Mouse (Mus musculus) liver, embryonic 16.5 days (tissue): ENCODE data around the gene Gm6096. TPM values are rescaled to one million over a fixed set of nuclear protein-coding genes. Genes with fewer than 3 reads are reported as not detected.

Experiments used
- ATAC-seq: fragments of 200-750 bp; cut with Nextera tagmentation; 2 replicates; pipeline ENCODE4 v1.8.0; 2017; ENCODE audit warnings: low read depth, mild to moderate bottlenecking, moderate number of reproducible peaks, moderate library complexity
- H3K27ac ChIP-seq: fragments of 300-500 bp; sonication (generic); 2 replicates; pipeline ENCODE4 v1.5.1; 2014; ENCODE audit warnings: mild to moderate bottlenecking, low read length
- H3K27me3 ChIP-seq: fragments of 300-500 bp; sonication (generic); 2 replicates; pipeline ENCODE4 v1.6.1; 2014; ENCODE audit warnings: low read depth, low read length, mixed read lengths; ENCODE audit not compliant: control insufficient read depth, insufficient read depth
- H3K36me3 ChIP-seq: fragments of 300-500 bp; sonication (generic); 2 replicates; pipeline ENCODE4 v1.6.1; 2014; ENCODE audit warnings: mild to moderate bottlenecking; ENCODE audit not compliant: control insufficient read depth, insufficient read depth
- H3K4me1 ChIP-seq: fragments of 300-500 bp; sonication (generic); 2 replicates; pipeline ENCODE4 v1.6.1; 2014; ENCODE audit warnings: low read depth, low read length, mixed read lengths; ENCODE audit not compliant: control insufficient read depth
- H3K4me2 ChIP-seq: fragments of 300-500 bp; sonication (generic); 2 replicates; pipeline ENCODE4 v1.6.1; 2014; ENCODE audit warnings: low read depth, low read length, mixed read lengths
- H3K4me3 ChIP-seq: fragments of 300-500 bp; sonication (generic); 2 replicates; pipeline ENCODE4 v1.5.1; 2014; ENCODE audit warnings: low read depth, mild to moderate bottlenecking, low read length
- H3K9ac ChIP-seq: fragments of 300-500 bp; sonication (generic); 2 replicates; pipeline ENCODE4 v1.6.1; 2014; ENCODE audit warnings: low read depth, low read length
- H3K9me3 ChIP-seq: fragments of 300-500 bp; sonication (generic); replicated peaks from 2 replicates; pipeline ENCODE4 v1.6.1; 2016; ENCODE audit warnings: low read length; ENCODE audit not compliant: control insufficient read depth
- WGBS: fragments of 180-500 bp; shearing (Covaris S2); extraction: QIAGEN DNeasy Blood & Tissue Kit; methylation state at CpG from one replicate; pipeline ENCODE4 v1.1.7; 2014; ENCODE audit not compliant: insufficient replicate concordance; 5-methylcytosine and 5-hydroxymethylcytosine counted together
- polyA plus RNA-seq: library from polyadenylated mRNA; unstranded; fragments of >200 nt; fragmentation: Nextera tagmentation; extraction: Ambion mirVana; gene quantifications from 2 replicates; pipeline ENCODE4 v1.2.1, GENCODE M21; 2015

Gm6096 gene
- polyA plus RNA-seq, 1 experiment from 2014 or later: 0.24 TPM

GRCm38 (mm10) chr7:34221594-34222250 lies 29.1 kb upstream of the Gm6096 start:
- Histone ChIP-seq H3K4me3 (no peak overlapping the region), H3K9ac (no peak overlapping the region), H3K4me2 (no peak overlapping the region), H3K27ac (no peak overlapping the region), H3K27me3 (no peaks in the 10 kb centered on the region), H3K36me3 (peaks cover 29% of the 10 kb centered on the region), H3K9me3 (no peaks in the 10 kb centered on the region), H3K4me1 (peaks cover 12% of the 10 kb centered on the region)
- 71% methylated on average over 9 of the region's 9 CpGs for WGBS
- ATAC-seq: no peak

GRCm38 (mm10) chr7:34222340-34222739 lies 28.5 kb upstream of the Gm6096 start:
- H3K27me3 ChIP-seq: no peaks in the 10 kb centered on the region
- WGBS: 84% methylated on average over 10 of the region's 10 CpGs
- H3K4me1 ChIP-seq: peaks cover 17% of the 10 kb centered on the region
- no peak overlapping the region for H3K4me2 ChIP-seq
- no peaks in the 10 kb centered on the region for H3K9me3 ChIP-seq
- no peak overlapping the region for H3K4me3 ChIP-seq
- peaks cover 35% of the 10 kb centered on the region for H3K36me3 ChIP-seq
- ATAC-seq: no peak
- H3K27ac ChIP-seq: no peak overlapping the region
- no peak overlapping the region for H3K9ac ChIP-seq

- no peak for ATAC-seq
- 81% methylated on average over 6 of the region's 6 CpGs for WGBS
Observed at GRCm38 (mm10) chr7:34224308-34224707, 26.5 kb upstream of the Gm6096 start.

GRCm38 (mm10) chr7:34226086-34226485 lies 24.8 kb upstream of the Gm6096 start:
- Histone ChIP-seq H3K27me3 (no peaks in the 10 kb centered on the region), H3K4me1 (peaks cover 42% of the 10 kb centered on the region), H3K36me3 (peaks cover 26% of the 10 kb centered on the region), H3K27ac (peak overlapping the region; percentile 69), H3K4me3 (peak overlapping the region; percentile 16; the same call in 1 of the 2 replicates), H3K4me2 (peak overlapping the region; percentile 21; the same call in 1 of the 2 replicates), H3K9ac (no peak overlapping the region; the same call in 1 of the 2 replicates), H3K9me3 (no peaks in the 10 kb centered on the region)
- 48% methylated on average over 8 of the region's 8 CpGs for WGBS
- ATAC-seq: peak; percentile 65

More at GRCm38 (mm10) chr7:34224308-34224707, 26.5 kb upstream of the Gm6096 start:
- Histone ChIP-seq H3K4me3 (no peak overlapping the region), H3K9ac (no peak overlapping the region), H3K27me3 (no peaks in the 10 kb centered on the region), H3K36me3 (peaks cover 29% of the 10 kb centered on the region), H3K9me3 (no peaks in the 10 kb centered on the region), H3K27ac (no peak overlapping the region), H3K4me2 (no peak overlapping the region), H3K4me1 (peaks cover 34% of the 10 kb centered on the region)

GRCm38 (mm10) chr7:34226846-34227245 lies 24.0 kb upstream of the Gm6096 start:
- Histone ChIP-seq H3K36me3 (peaks cover 26% of the 10 kb centered on the region), H3K4me3 (peak overlapping the region; percentile 79; the same call in 1 of the 2 replicates), H3K4me2 (peak overlapping the region; percentile 98; the same call in 1 of the 2 replicates)

GRCm38 (mm10) chr7:34228641-34229040 lies 22.2 kb upstream of the Gm6096 start:
- no peak for ATAC-seq
- no peak overlapping the region for H3K27ac ChIP-seq
- H3K27me3 ChIP-seq: no peaks in the 10 kb centered on the region
- peaks cover 56% of the 10 kb centered on the region for H3K4me1 ChIP-seq
- H3K4me2 ChIP-seq: peak overlapping the region; percentile 98
- peaks cover 14% of the 10 kb centered on the region for H3K36me3 ChIP-seq
- H3K9ac ChIP-seq: peak overlapping the region; percentile 18; the same call in 1 of the 2 replicates
- H3K9me3 ChIP-seq: no peaks in the 10 kb centered on the region
- peak overlapping the region; percentile 79 for H3K4me3 ChIP-seq
- WGBS: 10% methylated on average over 8 of the region's 9 CpGs

More at GRCm38 (mm10) chr7:34226846-34227245, 24.0 kb upstream of the Gm6096 start:
- Histone ChIP-seq H3K9me3 (no peaks in the 10 kb centered on the region), H3K27me3 (no peaks in the 10 kb centered on the region), H3K27ac (peak overlapping the region; percentile 69), H3K9ac (no peak overlapping the region), H3K4me1 (peaks cover 42% of the 10 kb centered on the region)
- 83% methylated on average over 12 of the region's 12 CpGs for WGBS
- ATAC-seq: no peak

GRCm38 (mm10) chr7:34229153-34229552 lies 21.7 kb upstream of the Gm6096 start:
- Histone ChIP-seq H3K4me3 (peak overlapping the region; percentile 79), H3K27ac (no peak overlapping the region; the same call in 1 of the 2 replicates), H3K4me2 (peak overlapping the region; percentile 98), H3K9me3 (no peaks in the 10 kb centered on the region), H3K4me1 (peaks cover 58% of the 10 kb centered on the region), H3K9ac (peak overlapping the region; percentile 83), H3K36me3 (peaks cover 14% of the 10 kb centered on the region), H3K27me3 (no peaks in the 10 kb centered on the region)
- WGBS: 18% methylated on average over 5 of the region's 5 CpGs
- ATAC-seq: no peak

GRCm38 (mm10) chr7:34229691-34230111 lies 21.1 kb upstream of the Gm6096 start:
- H3K4me3 ChIP-seq: peak overlapping the region; percentile 79
- WGBS: under 1% methylated on average over 18 of the region's 19 CpGs
- no peak for ATAC-seq
- no peaks in the 10 kb centered on the region for H3K27me3 ChIP-seq
- H3K9ac ChIP-seq: peak overlapping the region; percentile 83
- peak overlapping the region; percentile 98 for H3K4me2 ChIP-seq
- no peaks in the 10 kb centered on the region for H3K9me3 ChIP-seq
- H3K36me3 ChIP-seq: peaks cover 14% of the 10 kb centered on the region
- H3K27ac ChIP-seq: peak overlapping the region; percentile 74
- peaks cover 62% of the 10 kb centered on the region for H3K4me1 ChIP-seq

- peaks cover 14% of the 10 kb centered on the region for H3K36me3 ChIP-seq
- H3K27me3 ChIP-seq: no peaks in the 10 kb centered on the region
- H3K4me2 ChIP-seq: peak within 1 kb of the TSS; percentile 98
- H3K4me3 ChIP-seq: peak within 1 kb of the TSS; percentile 79
- peak within 1 kb of the TSS; percentile 83 for H3K9ac ChIP-seq
- H3K4me1 ChIP-seq: peaks cover 65% of the 10 kb centered on the region
- ATAC-seq: peak; percentile 70
- WGBS: 0% methylated on average over 38 of the region's 39 CpGs
- H3K27ac ChIP-seq: peak within 1 kb of the TSS; percentile 74
- H3K9me3 ChIP-seq: no peaks in the 10 kb centered on the region
Observed at GRCm38 (mm10) chr7:34230116-34230515, 20.7 kb upstream of the Gm6096 start, which contains the start of gene Gpi1. Gene Gpi1 (minus strand): TSS chr7:34230336.
